Mouse (Mus musculus) liver, adult 2 months (tissue): ENCODE data around the gene Gm20388.

Source experiments
- CTCF ChIP-seq: fragments of 200-500 bp; IDR thresholded peaks from 2 replicates; pipeline ENCODE4 v1.5.1; 2011; ENCODE audit warnings: low read depth, low read length, control low read depth
- POLR2A ChIP-seq: fragments of 200-500 bp; IDR thresholded peaks from 2 replicates; pipeline ENCODE4 v1.6.1; 2011; ENCODE audit warnings: low read length, control low read depth; ENCODE audit not compliant: insufficient read depth; ENCODE audit errors: extremely low read depth

- TF ChIP-seq POLR2A (no peak), CTCF (no peak)
Measured at GRCm38 (mm10) chr8:121451404-121452076, 1540.9 kb downstream of the Gm20388 start.
